Mouse (Mus musculus): Measurements from ENCODE around the gene Setd1a.
"Not testable (repeated sequence)": the region's sequence is repeated elsewhere in the genome, so short reads cannot be mapped to it uniquely, and the experiment has no call there.

Gene Setd1a

GRCm38 (mm10) chr7:127763642-127764041 lies 12.8 kb upstream of the Setd1a start:
- in situ Hi-C loops (cut with MboI; ENCODE audit: low sequenced_read_pairs), result loop anchor here (5.0 kb wide), 1 partner anchor 661 kb away; no protein-coding TSS in a partner anchor

- in situ Hi-C loops (cut with MboI; ENCODE audit: low sequenced_read_pairs), result no loop called here
Observed at GRCm38 (mm10) chr7:127765756-127766155, 10.7 kb upstream of the Setd1a start.

- in situ Hi-C loops (cut with MboI; ENCODE audit: low sequenced_read_pairs), result no loop called here
Observed at GRCm38 (mm10) chr7:127766851-127767609, 9.4 kb upstream of the Setd1a start.

- in situ Hi-C loops (cut with MboI; ENCODE audit: low sequenced_read_pairs), result no loop called here
Observed at GRCm38 (mm10) chr7:127767671-127768345, 8.7 kb upstream of the Setd1a start.

GRCm38 (mm10) chr7:127768346-127768996 lies 8.0 kb upstream of the Setd1a start:
- in situ Hi-C loops (cut with MboI; ENCODE audit: low sequenced_read_pairs), result no loop called here

GRCm38 (mm10) chr7:127768997-127769593 lies 7.4 kb upstream of the Setd1a start:
- in situ Hi-C loops (cut with MboI; ENCODE audit: low sequenced_read_pairs), result no loop called here

GRCm38 (mm10) chr7:127769651-127770038 lies 6.8 kb upstream of the Setd1a start, which contains the start of gene Orai3:
Gene Orai3 (plus strand): TSS chr7:127769815.
- in situ Hi-C loops (cut with MboI; ENCODE audit: low sequenced_read_pairs), result loop anchor here (5.0 kb wide), 2 partner anchors 982 to 1052 kb away; no protein-coding TSS in a partner anchor

- in situ Hi-C loops (cut with MboI; ENCODE audit: low sequenced_read_pairs), result loop anchor here (5.0 kb wide), 2 partner anchors 983 to 1053 kb away; no protein-coding TSS in a partner anchor
Observed at GRCm38 (mm10) chr7:127770039-127770905, 6.2 kb upstream of the Setd1a start.

GRCm38 (mm10) chr7:127771262-127771661 lies 5.2 kb upstream of the Setd1a start:
- in situ Hi-C loops (cut with MboI; ENCODE audit: low sequenced_read_pairs), result loop anchor here (5.0 kb wide), 2 partner anchors 984 to 1054 kb away; no protein-coding TSS in a partner anchor

GRCm38 (mm10) chr7:127772080-127772479 lies 4.4 kb upstream of the Setd1a start:
- in situ Hi-C loops (cut with MboI; ENCODE audit: low sequenced_read_pairs), result loop anchor here (5.0 kb wide), 2 partner anchors 985 to 1055 kb away; no protein-coding TSS in a partner anchor

- in situ Hi-C loops (cut with MboI; ENCODE audit: low sequenced_read_pairs), result loop anchor here (5.0 kb wide), 2 partner anchors 985 to 1055 kb away; no protein-coding TSS in a partner anchor
Observed at GRCm38 (mm10) chr7:127772557-127772956, 3.9 kb upstream of the Setd1a start.

GRCm38 (mm10) chr7:127773664-127774384 lies 2.6 kb upstream of the Setd1a start:
- in situ Hi-C loops (cut with MboI; ENCODE audit: low sequenced_read_pairs), result loop anchor here (5.0 kb wide), 2 partner anchors 987 to 1057 kb away; no protein-coding TSS in a partner anchor

- in situ Hi-C loops (cut with MboI; ENCODE audit: low sequenced_read_pairs), result not testable (repeated sequence)
Observed at GRCm38 (mm10) chr7:127775837-127776236, 633 bp upstream of the Setd1a start.

- in situ Hi-C loops (cut with MboI; ENCODE audit: low sequenced_read_pairs), result no loop called here
Observed at GRCm38 (mm10) chr7:127776878-127777473, 506 bp downstream of the Setd1a start.

GRCm38 (mm10) chr7:127777474-127778266 lies 1.2 kb downstream of the Setd1a start:
- in situ Hi-C loops (cut with MboI; ENCODE audit: low sequenced_read_pairs), result no loop called here

GRCm38 (mm10) chr7:127778350-127778749 lies 1.9 kb downstream of the Setd1a start:
- in situ Hi-C loops (cut with MboI; ENCODE audit: low sequenced_read_pairs), result no loop called here

- in situ Hi-C loops (cut with MboI; ENCODE audit: low sequenced_read_pairs), result no loop called here
Observed at GRCm38 (mm10) chr7:127785308-127785707, 8.8 kb downstream of the Setd1a start, which contains the start of gene Gm49388. Gene Gm49388 (plus strand): TSS chr7:127785608.

Data from CH12F3 (cell line).